Mouse (Mus musculus) limb, embryonic 10.5 days (tissue): ENCODE data around the gene Mbip. TPM values are rescaled to one million over a fixed set of nuclear protein-coding genes. Genes with fewer than 3 reads are reported as not detected.

Experiments
- DNase-seq: peaks from one replicate; pipeline ENCODE4 v3.0.0-alpha.2; 2017; ENCODE audit warnings: low spot score
- H3K27ac ChIP-seq: fragments of 300-500 bp; sonication (generic); 2 replicates; pipeline ENCODE4 v1.5.1; 2016; ENCODE audit warnings: mild to moderate bottlenecking
- H3K27me3 ChIP-seq: fragments of 300-500 bp; sonication (generic); 2 replicates; pipeline ENCODE4 v1.6.1; 2016; ENCODE audit warnings: low read depth, mild to moderate bottlenecking; ENCODE audit not compliant: poor library complexity, severe bottlenecking
- H3K36me3 ChIP-seq: fragments of 300-500 bp; sonication (generic); 2 replicates; pipeline ENCODE4 v1.6.1; 2016; ENCODE audit warnings: mild to moderate bottlenecking, moderate library complexity
- H3K4me1 ChIP-seq: fragments of 300-500 bp; sonication (generic); 2 replicates; pipeline ENCODE4 v1.6.1; 2016
- H3K4me3 ChIP-seq: fragments of 300-500 bp; sonication (generic); 2 replicates; pipeline ENCODE4 v1.5.1; 2016; ENCODE audit warnings: mild to moderate bottlenecking, moderate library complexity
- H3K9me3 ChIP-seq: fragments of 300-500 bp; sonication (generic); replicated peaks from 2 replicates; pipeline ENCODE4 v1.6.1; 2016; ENCODE audit warnings: mild to moderate bottlenecking
- WGBS: fragments of 180-500 bp; shearing (Covaris S2); methylation state at CpG from one replicate; pipeline ENCODE4 v1.1.7; 2016; 5-methylcytosine and 5-hydroxymethylcytosine counted together
- polyA plus RNA-seq: library from polyadenylated mRNA; unstranded; fragments of >200 nt; fragmentation: Nextera tagmentation; extraction: Ambion mirVana; gene quantifications from 2 replicates; pipeline ENCODE4 v1.2.1, GENCODE M21; 2016

Mbip gene
- 40.5 and 47.7 TPM in 2 replicates for polyA plus RNA-seq

GRCm38 (mm10) chr12:56345367-56346089, at the start of gene Mbip:
TSS of gene Mbip (minus strand) at chr12:56345894.
- peak within 1 kb of the TSS; percentile 93 for H3K27ac ChIP-seq
- no peaks in the 10 kb centered on the region for H3K36me3 ChIP-seq
- H3K4me1 ChIP-seq = peaks cover 4% of the 10 kb centered on the region; the same call in 1 of the 2 replicates
- H3K4me3 ChIP-seq = peak within 1 kb of the TSS; percentile 93
- WGBS = under 1% methylated on average over 37 of the region's 37 CpGs
- peak; percentile 97 for DNase-seq
- no peaks in the 10 kb centered on the region for H3K9me3 ChIP-seq
- H3K27me3 ChIP-seq = no peaks in the 10 kb centered on the region

GRCm38 (mm10) chr12:56387647-56388205, 42.0 kb upstream of the Mbip start:
- no peak overlapping the region for H3K4me3 ChIP-seq
- no peak overlapping the region for H3K27ac ChIP-seq
- 92% methylated on average over 7 of the region's 7 CpGs for WGBS
- H3K4me1 ChIP-seq = no peaks in the 10 kb centered on the region
- H3K36me3 ChIP-seq = no peaks in the 10 kb centered on the region
- DNase-seq = no peak
- no peaks in the 10 kb centered on the region for H3K9me3 ChIP-seq
- no peaks in the 10 kb centered on the region for H3K27me3 ChIP-seq

GRCm38 (mm10) chr12:56386955-56387646, 41.4 kb upstream of the Mbip start:
- H3K36me3 ChIP-seq = no peaks in the 10 kb centered on the region
- WGBS = 68% methylated on average over 6 of the region's 6 CpGs
- H3K27ac ChIP-seq = no peak overlapping the region

GRCm38 (mm10) chr12:56344771-56345314, 851 bp downstream of the Mbip start:
- H3K9me3 ChIP-seq = no peaks in the 10 kb centered on the region
- H3K36me3 ChIP-seq = peaks cover 3% of the 10 kb centered on the region; the same call in 1 of the 2 replicates
- peaks cover 4% of the 10 kb centered on the region; the same call in 1 of the 2 replicates for H3K4me1 ChIP-seq
- WGBS = 5% methylated on average over 5 of the region's 5 CpGs
- no peaks in the 10 kb centered on the region for H3K27me3 ChIP-seq
- peak overlapping the region; percentile 93 for H3K27ac ChIP-seq
- peak overlapping the region; percentile 93 for H3K4me3 ChIP-seq
- DNase-seq = no peak

More at GRCm38 (mm10) chr12:56386955-56387646, 41.4 kb upstream of the Mbip start:
- no peak for DNase-seq
- no peak overlapping the region for H3K4me3 ChIP-seq
- no peaks in the 10 kb centered on the region for H3K4me1 ChIP-seq
- no peaks in the 10 kb centered on the region for H3K9me3 ChIP-seq
- no peaks in the 10 kb centered on the region for H3K27me3 ChIP-seq

- Histone ChIP-seq H3K27ac (no peak overlapping the region), H3K4me1 (peaks cover under 1% of the 10 kb centered on the region; the same call in 1 of the 2 replicates), H3K36me3 (peaks cover 38% of the 10 kb centered on the region), H3K27me3 (no peaks in the 10 kb centered on the region), H3K9me3 (no peaks in the 10 kb centered on the region), H3K4me3 (no peak overlapping the region)
- DNase-seq = no peak
- 82% methylated on average over 8 of the region's 8 CpGs for WGBS
Observed at GRCm38 (mm10) chr12:56339295-56340056, 6.2 kb downstream of the Mbip start.

GRCm38 (mm10) chr12:56333461-56333860, 12.2 kb downstream of the Mbip start:
- no peaks in the 10 kb centered on the region for H3K4me1 ChIP-seq
- peaks cover 85% of the 10 kb centered on the region for H3K36me3 ChIP-seq
- H3K4me3 ChIP-seq = no peak overlapping the region
- H3K9me3 ChIP-seq = no peaks in the 10 kb centered on the region
- WGBS = 91% methylated on average over 2 of the region's 2 CpGs
- DNase-seq = no peak
- no peak overlapping the region for H3K27ac ChIP-seq
- H3K27me3 ChIP-seq = no peaks in the 10 kb centered on the region

GRCm38 (mm10) chr12:56332475-56332874, 13.2 kb downstream of the Mbip start:
- Histone ChIP-seq H3K4me3 (no peak overlapping the region), H3K9me3 (no peaks in the 10 kb centered on the region), H3K27me3 (no peaks in the 10 kb centered on the region), H3K27ac (no peak overlapping the region), H3K36me3 (peaks cover 91% of the 10 kb centered on the region), H3K4me1 (no peaks in the 10 kb centered on the region)
- no peak for DNase-seq
- 97% methylated on average over 3 of the region's 3 CpGs for WGBS

GRCm38 (mm10) chr12:56327448-56327998, 18.2 kb downstream of the Mbip start:
- H3K27ac ChIP-seq = no peak overlapping the region
- H3K9me3 ChIP-seq = no peaks in the 10 kb centered on the region
- H3K27me3 ChIP-seq = no peaks in the 10 kb centered on the region
- H3K4me3 ChIP-seq = no peak overlapping the region
- no peaks in the 10 kb centered on the region for H3K4me1 ChIP-seq
- DNase-seq = no peak
- peaks cover 69% of the 10 kb centered on the region for H3K36me3 ChIP-seq
- WGBS = 89% methylated on average over 6 of the region's 6 CpGs

- H3K27me3 ChIP-seq = no peaks in the 10 kb centered on the region
- no peak overlapping the region for H3K27ac ChIP-seq
- no peaks in the 10 kb centered on the region for H3K4me1 ChIP-seq
- H3K4me3 ChIP-seq = no peak overlapping the region
- H3K36me3 ChIP-seq = peaks cover 54% of the 10 kb centered on the region
- H3K9me3 ChIP-seq = no peaks in the 10 kb centered on the region
- DNase-seq = no peak
- 92% methylated on average over 1 of the region's 1 CpGs for WGBS
Observed at GRCm38 (mm10) chr12:56325851-56326250, 19.8 kb downstream of the Mbip start.

GRCm38 (mm10) chr12:56318941-56319340, 26.8 kb downstream of the Mbip start:
- no peak for DNase-seq
- Histone ChIP-seq H3K9me3 (no peaks in the 10 kb centered on the region), H3K27ac (no peak overlapping the region), H3K36me3 (no peaks in the 10 kb centered on the region), H3K27me3 (no peaks in the 10 kb centered on the region), H3K4me3 (no peak overlapping the region), H3K4me1 (no peaks in the 10 kb centered on the region)
- WGBS = 92% methylated on average over 4 of the region's 4 CpGs

- H3K36me3 ChIP-seq = no peaks in the 10 kb centered on the region
- no peaks in the 10 kb centered on the region for H3K4me1 ChIP-seq
- no peak overlapping the region for H3K4me3 ChIP-seq
- H3K9me3 ChIP-seq = no peaks in the 10 kb centered on the region
- 89% methylated on average over 8 of the region's 8 CpGs for WGBS
- no peak for DNase-seq
- H3K27ac ChIP-seq = no peak overlapping the region
- no peaks in the 10 kb centered on the region for H3K27me3 ChIP-seq
Observed at GRCm38 (mm10) chr12:56318059-56318458, 27.6 kb downstream of the Mbip start.

GRCm38 (mm10) chr12:56305758-56306157, 39.9 kb downstream of the Mbip start:
- 79% methylated on average over 6 of the region's 6 CpGs for WGBS

More at GRCm38 (mm10) chr12:56305758-56306157, 39.9 kb downstream of the Mbip start:
- Histone ChIP-seq H3K9me3 (no peaks in the 10 kb centered on the region), H3K4me3 (no peak overlapping the region), H3K36me3 (no peaks in the 10 kb centered on the region), H3K4me1 (peaks cover 17% of the 10 kb centered on the region), H3K27ac (no peak overlapping the region), H3K27me3 (peaks cover 4% of the 10 kb centered on the region)
- no peak for DNase-seq
